Mouse (Mus musculus): ENCODE data around the gene Ctu2. TPM values are rescaled to one million over a fixed set of nuclear protein-coding genes. Genes with fewer than 3 reads are reported as not detected.

Ctu2 gene
- total RNA-seq, 1 experiment from 2014 or later, result 24.7 TPM

Small RNA genes within 50 kb of the gene (microRNA-seq; reads per million reads assigned to microRNA genes)
- 0 reads per million in 2 experiments for gene Gm24366

Other genes with a start within 250 kb of the Ctu2 start
- gene Zfpm1, start 194.0 kb upstream of the Ctu2 start, total RNA-seq (2021), result 17.8 and 22.4 TPM in 2 replicates
- gene Trhr2, start 115.4 kb upstream of the Ctu2 start, total RNA-seq (2021), result not detected in 2 replicates
- 49.8 and 52.2 TPM in 2 replicates for gene Zc3h18, start 99.5 kb upstream of the Ctu2 start, total RNA-seq (2021)
- not detected in 2 replicates for gene Il17c, start 54.1 kb upstream of the Ctu2 start, total RNA-seq (2021)
- gene Cyba, start 43.2 kb upstream of the Ctu2 start, total RNA-seq (2021), result 25.4 and 27.0 TPM in 2 replicates
- gene Mvd, start 32.7 kb upstream of the Ctu2 start, total RNA-seq (2021), result 53.6 and 78.3 TPM in 2 replicates
- gene Snai3, start 15.4 kb upstream of the Ctu2 start, total RNA-seq (2021), result not detected in 2 replicates
- 65.3 and 66.5 TPM in 2 replicates for gene Rnf166, start 79 bp upstream of the Ctu2 start, total RNA-seq (2021)
- 18.3 and 20.1 TPM in 2 replicates for gene Piezo1, start 75.2 kb downstream of the Ctu2 start, total RNA-seq (2021)
- gene Cdt1, start 91.9 kb downstream of the Ctu2 start, total RNA-seq (2021), result 12.5 and 17.7 TPM in 2 replicates
- 50.6 and 66.4 TPM in 2 replicates for gene Aprt, start 100.8 kb downstream of the Ctu2 start, total RNA-seq (2021)
- gene Galns, start 135.3 kb downstream of the Ctu2 start, total RNA-seq (2021), result 6.2 and 7.3 TPM in 2 replicates
- gene Trappc2l, start 135.5 kb downstream of the Ctu2 start, total RNA-seq (2021), result 57.9 and 63.3 TPM in 2 replicates
- gene Pabpn1l, start 146.6 kb downstream of the Ctu2 start, total RNA-seq (2021), result not detected in 2 replicates
- 12.2 and 14.1 TPM in 2 replicates for gene Cbfa2t3, start 223.0 kb downstream of the Ctu2 start, total RNA-seq (2021)

Measured in adrenal gland, postnatal 25 days (tissue).